Mouse (Mus musculus): Measurements from ENCODE around the gene Lipm. TPM values are rescaled to one million over a fixed set of nuclear protein-coding genes. Genes with fewer than 3 reads are reported as not detected.

Gene Lipm
- polyA plus RNA-seq, 1 experiment = not detected

DNA sequence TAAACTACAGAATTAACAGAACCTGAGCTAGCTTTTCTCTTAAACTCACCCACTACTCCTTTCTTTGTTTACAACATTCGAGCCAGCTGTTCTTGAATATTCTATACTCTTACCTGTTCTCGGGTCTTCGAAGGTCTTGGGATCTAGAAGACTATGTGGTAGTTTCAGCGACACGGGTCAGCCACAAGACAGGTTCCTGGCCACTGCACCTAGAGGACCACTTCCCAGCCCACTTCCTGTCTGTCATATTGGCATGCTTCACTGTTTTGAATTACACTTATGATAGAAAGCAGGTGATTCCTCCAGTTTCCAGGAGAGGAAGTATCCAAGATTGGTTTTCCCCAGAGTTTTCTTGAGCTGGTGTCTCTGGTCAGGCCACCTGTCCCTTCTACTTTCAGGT, 62.0 kb downstream of the Lipm start:
- 27% methylated on average over 5 of the region's 5 CpGs for WGBS
- TF ChIP-seq POLR2A (IDR thresholded peaks at IDR 0.05; ENCODE audit: low read depth, low read length) = no peak
- no peak for TF ChIP-seq CTCF (IDR thresholded peaks at IDR 0.05; ENCODE audit: extremely low read depth, insufficient read depth, insufficient read length, insufficient replicate concordance)
- Histone ChIP-seq H3K36me3 (ENCODE audit: control insufficient read depth, insufficient read depth, low read length) (no peaks in the 10 kb centered on the region), H3K27ac (ENCODE audit: insufficient read depth, low read length) (no peak overlapping the region), H3K4me1 (ENCODE audit: control insufficient read depth, insufficient read depth, insufficient read length) (peaks cover 11% of the 10 kb centered on the region; the same call in 1 of the 2 replicates), H3K27me3 (ENCODE audit: control insufficient read depth, insufficient read depth, low read length) (no peaks in the 10 kb centered on the region), H3K4me3 (ENCODE audit: extremely low read depth, insufficient read depth, insufficient read length) (no peak overlapping the region)
- DNase-seq (ENCODE audit: low read depth in 1 of 2, low spot score in 2 of 2) = no peak

GRCm38 (mm10) chr19:34165891-34166290, 65.2 kb downstream of the Lipm start, which contains the start of gene Ankrd22:
TSS of gene Ankrd22 (minus strand) at chr19:34166053.
- Histone ChIP-seq H3K36me3 (ENCODE audit: control insufficient read depth, insufficient read depth, low read length) (no peaks in the 10 kb centered on the region), H3K27ac (ENCODE audit: insufficient read depth, low read length) (no peak within 1 kb of the TSS), H3K4me1 (ENCODE audit: control insufficient read depth, insufficient read depth, insufficient read length) (peaks cover 15% of the 10 kb centered on the region; the same call in 1 of the 2 replicates), H3K27me3 (ENCODE audit: control insufficient read depth, insufficient read depth, low read length) (no peaks in the 10 kb centered on the region), H3K4me3 (ENCODE audit: extremely low read depth, insufficient read depth, insufficient read length) (no peak within 1 kb of the TSS)
- peak in 1 of 2 experiments; percentile 32 for DNase-seq (ENCODE audit: low read depth in 1 of 2, low spot score in 2 of 2)
- WGBS = 45% methylated on average over 5 of the region's 5 CpGs
- TF ChIP-seq POLR2A (IDR thresholded peaks at IDR 0.05; ENCODE audit: low read depth, low read length) (no peak), CTCF (IDR thresholded peaks at IDR 0.05; ENCODE audit: extremely low read depth, insufficient read depth, insufficient read length, insufficient replicate concordance) (no peak)

GRCm38 (mm10) chr19:34166386-34166785, 65.7 kb downstream of the Lipm start:
- peaks cover 15% of the 10 kb centered on the region; the same call in 1 of the 2 replicates for H3K4me1 ChIP-seq (ENCODE audit: control insufficient read depth, insufficient read depth, insufficient read length)
- no peaks in the 10 kb centered on the region for H3K27me3 ChIP-seq (ENCODE audit: control insufficient read depth, insufficient read depth, low read length)
- no peak overlapping the region for H3K4me3 ChIP-seq (ENCODE audit: extremely low read depth, insufficient read depth, insufficient read length)
- WGBS = 84% methylated on average over 4 of the region's 4 CpGs
- TF ChIP-seq CTCF (IDR thresholded peaks at IDR 0.05; ENCODE audit: extremely low read depth, insufficient read depth, insufficient read length, insufficient replicate concordance) = no peak
- no peak for TF ChIP-seq POLR2A (IDR thresholded peaks at IDR 0.05; ENCODE audit: low read depth, low read length)
- H3K36me3 ChIP-seq (ENCODE audit: control insufficient read depth, insufficient read depth, low read length) = no peaks in the 10 kb centered on the region
- no peak overlapping the region for H3K27ac ChIP-seq (ENCODE audit: insufficient read depth, low read length)
- DNase-seq (ENCODE audit: low read depth in 1 of 2, low spot score in 2 of 2) = no peak

DNA sequence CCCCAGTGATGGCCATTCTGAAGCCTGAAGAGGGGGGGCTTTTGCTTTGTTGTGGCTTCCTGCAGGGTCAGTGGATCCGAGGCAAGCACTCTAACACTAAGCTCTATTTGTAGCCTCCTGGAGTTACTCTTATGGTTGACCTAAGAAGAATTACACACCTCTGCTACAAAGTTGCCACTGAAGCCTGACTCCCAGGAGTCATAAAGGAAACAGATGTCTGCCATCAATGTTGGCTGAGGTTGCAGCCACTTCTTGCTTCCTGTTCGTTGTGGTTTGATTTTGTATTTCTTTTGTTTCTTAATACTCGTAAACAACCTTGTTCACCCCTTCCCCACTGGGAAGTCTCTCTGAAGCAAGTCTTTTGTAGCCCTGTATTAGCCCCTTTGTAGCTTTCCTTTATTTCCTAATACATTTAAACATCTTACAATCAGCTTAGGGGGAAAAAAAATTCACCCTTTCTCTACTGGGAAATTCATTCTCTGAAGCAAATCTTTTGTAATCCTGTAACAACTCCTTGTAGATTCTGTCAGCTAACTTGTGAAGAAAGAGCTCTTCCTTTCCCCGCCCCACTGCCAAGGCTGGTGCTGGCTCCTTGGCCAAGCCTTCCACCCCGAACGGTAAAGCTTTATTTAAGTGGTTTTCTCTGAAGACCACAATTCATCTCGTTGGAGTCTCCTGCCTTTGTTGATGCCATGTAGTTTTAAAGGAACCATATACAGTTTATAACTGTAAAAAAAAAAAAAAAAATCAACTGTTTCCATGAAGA, 67.3 kb downstream of the Lipm start:
- peak in 1 of 2 experiments; percentile 30 for DNase-seq (ENCODE audit: low read depth in 1 of 2, low spot score in 2 of 2)
- no peak overlapping the region for H3K4me3 ChIP-seq (ENCODE audit: extremely low read depth, insufficient read depth, insufficient read length)
- H3K27me3 ChIP-seq (ENCODE audit: control insufficient read depth, insufficient read depth, low read length) = no peaks in the 10 kb centered on the region
- H3K36me3 ChIP-seq (ENCODE audit: control insufficient read depth, insufficient read depth, low read length) = no peaks in the 10 kb centered on the region
- TF ChIP-seq POLR2A (IDR thresholded peaks at IDR 0.05; ENCODE audit: low read depth, low read length) = no peak
- 9% methylated on average over 7 of the region's 7 CpGs for WGBS
- no peak overlapping the region for H3K27ac ChIP-seq (ENCODE audit: insufficient read depth, low read length)
- H3K4me1 ChIP-seq (ENCODE audit: control insufficient read depth, insufficient read depth, insufficient read length) = peaks cover 6% of the 10 kb centered on the region; the same call in 1 of the 2 replicates

GRCm38 (mm10) chr19:34169121-34169520, 68.4 kb downstream of the Lipm start:
- Histone ChIP-seq H3K27ac (ENCODE audit: insufficient read depth, low read length) (no peak overlapping the region), H3K4me1 (ENCODE audit: control insufficient read depth, insufficient read depth, insufficient read length) (peaks cover 6% of the 10 kb centered on the region; the same call in 1 of the 2 replicates), H3K27me3 (ENCODE audit: control insufficient read depth, insufficient read depth, low read length) (no peaks in the 10 kb centered on the region), H3K4me3 (ENCODE audit: extremely low read depth, insufficient read depth, insufficient read length) (no peak overlapping the region), H3K36me3 (ENCODE audit: control insufficient read depth, insufficient read depth, low read length) (no peaks in the 10 kb centered on the region)
- DNase-seq (ENCODE audit: low read depth in 1 of 2, low spot score in 2 of 2) = no peak
- no peak for TF ChIP-seq POLR2A (IDR thresholded peaks at IDR 0.05; ENCODE audit: low read depth, low read length)
- TF ChIP-seq CTCF (IDR thresholded peaks at IDR 0.05; ENCODE audit: extremely low read depth, insufficient read depth, insufficient read length, insufficient replicate concordance) = no peak

GRCm38 (mm10) chr19:34171167-34171566, 70.4 kb downstream of the Lipm start:
- TF ChIP-seq POLR2A (IDR thresholded peaks at IDR 0.05; ENCODE audit: low read depth, low read length) = no peak
- TF ChIP-seq CTCF (IDR thresholded peaks at IDR 0.05; ENCODE audit: extremely low read depth, insufficient read depth, insufficient read length, insufficient replicate concordance) = no peak
- 53% methylated on average over 3 of the region's 3 CpGs for WGBS
- Histone ChIP-seq H3K4me1 (ENCODE audit: control insufficient read depth, insufficient read depth, insufficient read length) (peaks cover 6% of the 10 kb centered on the region; the same call in 1 of the 2 replicates), H3K27ac (ENCODE audit: insufficient read depth, low read length) (no peak overlapping the region), H3K4me3 (ENCODE audit: extremely low read depth, insufficient read depth, insufficient read length) (no peak overlapping the region), H3K36me3 (ENCODE audit: control insufficient read depth, insufficient read depth, low read length) (no peaks in the 10 kb centered on the region), H3K27me3 (ENCODE audit: control insufficient read depth, insufficient read depth, low read length) (no peaks in the 10 kb centered on the region)
- no peak for DNase-seq (ENCODE audit: low read depth in 1 of 2, low spot score in 2 of 2)

Other genes with a start within 250 kb of the Lipm start
- gene Lipf, start 139.7 kb upstream of the Lipm start, polyA plus RNA-seq (2012; rRNA removed) = not detected in 2 replicates
- gene Lipk, start 92.6 kb upstream of the Lipm start, polyA plus RNA-seq (2012; rRNA removed) = 0.12 TPM in 1 of 2 replicates, not detected in the other
- gene Lipn, start 33.6 kb upstream of the Lipm start, polyA plus RNA-seq (2012; rRNA removed) = 0.27 TPM in 1 of 2 replicates, not detected in the other
- 0.36 TPM in 1 of 2 replicates, not detected in the other for gene Ankrd22, start 65.1 kb downstream of the Lipm start, polyA plus RNA-seq (2012; rRNA removed)
- 9.5 and 10.1 TPM in 2 replicates for gene Stambpl1, start 91.3 kb downstream of the Lipm start, polyA plus RNA-seq (2012; rRNA removed)
- gene Acta2, start 154.7 kb downstream of the Lipm start, polyA plus RNA-seq (2012; rRNA removed) = 156 and 182 TPM in 2 replicates
- 1.1 and 1.4 TPM in 2 replicates for gene Fas, start 189.7 kb downstream of the Lipm start, polyA plus RNA-seq (2012; rRNA removed)

Measured in spleen, adult 2 months (tissue).